Mouse (Mus musculus): Measurements from ENCODE around the gene Stag1. TPM values are rescaled to one million over a fixed set of nuclear protein-coding genes. Genes with fewer than 3 reads are reported as not detected.

Gene Stag1
- polyA plus RNA-seq, 1 experiment from 2014 or later, result 45.0 TPM

GRCm38 (mm10) chr9:100984381-100985310 is 387.0 kb downstream of the Stag1 start:
- H3K9me3 ChIP-seq (replicated peaks), result no peaks in the 10 kb centered on the region
- H3K9ac ChIP-seq, result no peak overlapping the region
- no peak overlapping the region for H3K4me2 ChIP-seq
- no peak for ATAC-seq (replicated peaks; ENCODE audit: low FRiP score)
- H3K27me3 ChIP-seq, result no peaks in the 10 kb centered on the region
- H3K4me3 ChIP-seq (replicated peaks), result no peak overlapping the region
- no peaks in the 10 kb centered on the region for H3K4me1 ChIP-seq
- no peak overlapping the region for H3K27ac ChIP-seq
- peaks cover 40% of the 10 kb centered on the region for H3K36me3 ChIP-seq
- WGBS, result 93% methylated on average over 25 of the region's 25 CpGs

GRCm38 (mm10) chr9:100987006-100987405 is 389.4 kb downstream of the Stag1 start:
- ATAC-seq (replicated peaks; ENCODE audit: low FRiP score), result no peak
- H3K9ac ChIP-seq, result no peak overlapping the region
- WGBS, result 96% methylated on average over 5 of the region's 5 CpGs
- H3K9me3 ChIP-seq (replicated peaks), result no peaks in the 10 kb centered on the region
- H3K4me1 ChIP-seq, result no peaks in the 10 kb centered on the region
- no peaks in the 10 kb centered on the region for H3K27me3 ChIP-seq
- H3K36me3 ChIP-seq, result peaks cover 48% of the 10 kb centered on the region
- no peak overlapping the region for H3K4me3 ChIP-seq (replicated peaks)
- no peak overlapping the region for H3K4me2 ChIP-seq
- no peak overlapping the region for H3K27ac ChIP-seq

DNA sequence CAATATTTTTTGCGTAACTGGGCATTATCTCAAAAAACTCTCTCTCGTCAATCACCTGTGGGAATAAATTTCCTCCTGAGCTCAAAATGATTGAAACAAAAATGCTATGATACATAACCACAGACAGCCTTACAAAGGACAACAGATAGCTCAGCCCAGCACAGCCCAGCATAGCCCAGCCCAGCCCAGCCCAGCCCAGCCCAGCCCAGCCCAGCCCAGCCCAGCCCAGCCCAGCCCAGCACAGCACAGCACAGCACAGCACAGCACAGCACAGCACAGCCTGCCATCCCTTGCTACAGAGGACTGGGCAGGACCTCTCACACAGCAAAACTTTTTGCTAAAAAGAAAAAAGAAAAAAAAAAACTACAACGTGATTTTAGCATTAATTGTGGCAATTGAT is 390.3 kb downstream of the Stag1 start:
- H3K36me3 ChIP-seq, result peaks cover 47% of the 10 kb centered on the region
- ATAC-seq (replicated peaks; ENCODE audit: low FRiP score), result no peak

GRCm38 (mm10) chr9:100990609-100991008 is 393.0 kb downstream of the Stag1 start:
- Histone ChIP-seq H3K4me2 (no peak overlapping the region), H3K36me3 (peaks cover 43% of the 10 kb centered on the region), H3K9me3 (replicated peaks) (no peaks in the 10 kb centered on the region), H3K9ac (no peak overlapping the region), H3K4me3 (replicated peaks) (no peak overlapping the region), H3K4me1 (no peaks in the 10 kb centered on the region), H3K27ac (no peak overlapping the region), H3K27me3 (no peaks in the 10 kb centered on the region)
- WGBS, result 88% methylated on average over 5 of the region's 5 CpGs
- ATAC-seq (replicated peaks; ENCODE audit: low FRiP score), result no peak

More for the DNA sequence above, 390.3 kb downstream of the Stag1 start:
- no peak overlapping the region for H3K4me3 ChIP-seq (replicated peaks)
- H3K4me1 ChIP-seq, result no peaks in the 10 kb centered on the region
- no peaks in the 10 kb centered on the region for H3K9me3 ChIP-seq (replicated peaks)
- 93% methylated on average over 3 of the region's 3 CpGs for WGBS
- no peak overlapping the region for H3K9ac ChIP-seq
- H3K4me2 ChIP-seq, result no peak overlapping the region
- H3K27me3 ChIP-seq, result no peaks in the 10 kb centered on the region
- H3K27ac ChIP-seq, result no peak overlapping the region

GRCm38 (mm10) chr9:100991321-100991720 is 393.7 kb downstream of the Stag1 start:
- 92% methylated on average over 2 of the region's 2 CpGs for WGBS
- ATAC-seq (replicated peaks; ENCODE audit: low FRiP score), result no peak
- H3K9ac ChIP-seq, result no peak overlapping the region

GRCm38 (mm10) chr9:100992191-100992590 is 394.6 kb downstream of the Stag1 start:
- 93% methylated on average over 2 of the region's 2 CpGs for WGBS
- no peak overlapping the region for H3K4me2 ChIP-seq
- no peak overlapping the region for H3K27ac ChIP-seq
- peaks cover 38% of the 10 kb centered on the region for H3K36me3 ChIP-seq
- H3K27me3 ChIP-seq, result no peaks in the 10 kb centered on the region
- H3K4me3 ChIP-seq (replicated peaks), result no peak overlapping the region
- H3K9me3 ChIP-seq (replicated peaks), result no peaks in the 10 kb centered on the region
- no peak for ATAC-seq (replicated peaks; ENCODE audit: low FRiP score)
- H3K9ac ChIP-seq, result no peak overlapping the region
- no peaks in the 10 kb centered on the region for H3K4me1 ChIP-seq

More at GRCm38 (mm10) chr9:100991321-100991720, 393.7 kb downstream of the Stag1 start:
- peaks cover 42% of the 10 kb centered on the region for H3K36me3 ChIP-seq
- no peaks in the 10 kb centered on the region for H3K4me1 ChIP-seq
- no peaks in the 10 kb centered on the region for H3K9me3 ChIP-seq (replicated peaks)
- H3K27ac ChIP-seq, result no peak overlapping the region
- H3K4me2 ChIP-seq, result no peak overlapping the region
- H3K27me3 ChIP-seq, result no peaks in the 10 kb centered on the region
- H3K4me3 ChIP-seq (replicated peaks), result no peak overlapping the region

DNA sequence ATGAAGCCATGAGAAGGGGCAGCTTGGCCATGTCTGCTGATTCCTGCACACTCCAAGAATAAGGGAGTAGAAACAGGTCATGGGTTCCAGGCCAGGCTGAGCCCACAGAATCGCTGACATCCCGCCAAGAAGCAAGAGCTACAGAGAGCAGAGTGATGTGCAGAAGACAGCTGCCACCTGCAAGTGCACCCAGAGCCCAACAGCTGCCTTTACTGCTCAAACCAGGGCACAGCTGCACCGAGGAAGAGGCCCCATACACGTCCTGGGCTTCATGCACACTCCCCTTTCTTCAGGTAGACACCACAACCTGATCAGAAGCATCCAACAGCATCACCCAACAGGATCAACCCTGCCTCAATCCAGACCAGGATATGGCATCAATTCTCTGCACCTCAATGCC is 396.3 kb downstream of the Stag1 start:
- no peak for ATAC-seq (replicated peaks; ENCODE audit: low FRiP score)
- Histone ChIP-seq H3K9me3 (replicated peaks) (no peaks in the 10 kb centered on the region), H3K4me1 (no peaks in the 10 kb centered on the region), H3K4me3 (replicated peaks) (no peak overlapping the region), H3K4me2 (no peak overlapping the region), H3K27me3 (no peaks in the 10 kb centered on the region), H3K9ac (no peak overlapping the region), H3K27ac (no peak overlapping the region), H3K36me3 (peaks cover 42% of the 10 kb centered on the region)
- 92% methylated on average over 4 of the region's 4 CpGs for WGBS

GRCm38 (mm10) chr9:100997138-100997537 is 399.5 kb downstream of the Stag1 start:
- Histone ChIP-seq H3K27ac (no peak overlapping the region), H3K27me3 (no peaks in the 10 kb centered on the region), H3K9me3 (replicated peaks) (no peaks in the 10 kb centered on the region; the same call in 1 of the 2 replicates), H3K4me2 (no peak overlapping the region), H3K4me1 (no peaks in the 10 kb centered on the region), H3K36me3 (peaks cover 38% of the 10 kb centered on the region), H3K4me3 (replicated peaks) (no peak overlapping the region), H3K9ac (no peak overlapping the region)
- ATAC-seq (replicated peaks; ENCODE audit: low FRiP score), result no peak
- 97% methylated on average over 2 of the region's 2 CpGs for whole genome bisulfite sequencing

- no peak for ATAC-seq (replicated peaks; ENCODE audit: low FRiP score)
- Histone ChIP-seq H3K36me3 (peaks cover 37% of the 10 kb centered on the region), H3K4me3 (replicated peaks) (no peak overlapping the region), H3K4me1 (0 out of 2 replicates have a peak, but pooled peaks cover 7% of the 10 kb centered on the region), H3K4me2 (no peak overlapping the region), H3K27ac (no peak overlapping the region), H3K9me3 (replicated peaks) (no peaks in the 10 kb centered on the region; the same call in 1 of the 2 replicates), H3K9ac (no peak overlapping the region), H3K27me3 (no peaks in the 10 kb centered on the region)
- WGBS, result 96% methylated on average over 4 of the region's 4 CpGs
Measured at GRCm38 (mm10) chr9:101002053-101002452, 404.5 kb downstream of the Stag1 start.

DNA sequence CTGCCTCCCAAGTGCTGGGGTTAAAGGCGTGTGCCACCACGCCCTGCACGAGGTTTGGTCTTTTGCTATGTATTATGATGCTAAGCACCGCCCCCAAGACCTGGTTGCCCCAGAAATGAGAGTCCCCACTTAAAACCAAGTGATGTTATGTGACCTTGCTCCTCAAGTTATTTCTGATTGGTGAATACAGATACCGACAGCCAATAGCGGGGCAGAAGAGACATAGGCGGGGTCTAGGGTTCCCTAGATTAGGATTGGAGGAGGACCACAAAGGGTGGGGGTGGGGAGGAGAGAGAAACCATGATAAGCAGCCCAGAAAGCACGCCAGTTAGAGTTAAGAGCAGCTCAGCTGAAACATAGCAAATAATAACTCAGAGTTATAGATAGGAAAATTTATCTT is 405.2 kb downstream of the Stag1 start:
- H3K9ac ChIP-seq, result no peak overlapping the region
- H3K9me3 ChIP-seq (replicated peaks), result no peaks in the 10 kb centered on the region; the same call in 1 of the 2 replicates
- 0 out of 2 replicates have a peak, but pooled peaks cover 7% of the 10 kb centered on the region for H3K4me1 ChIP-seq
- no peak overlapping the region for H3K4me3 ChIP-seq (replicated peaks)
- peaks cover 37% of the 10 kb centered on the region for H3K36me3 ChIP-seq
- no peak overlapping the region for H3K27ac ChIP-seq
- ATAC-seq (replicated peaks; ENCODE audit: low FRiP score), result no peak
- no peak overlapping the region for H3K4me2 ChIP-seq
- no peaks in the 10 kb centered on the region for H3K27me3 ChIP-seq
- WGBS, result 96% methylated on average over 8 of the region's 8 CpGs

DNA sequence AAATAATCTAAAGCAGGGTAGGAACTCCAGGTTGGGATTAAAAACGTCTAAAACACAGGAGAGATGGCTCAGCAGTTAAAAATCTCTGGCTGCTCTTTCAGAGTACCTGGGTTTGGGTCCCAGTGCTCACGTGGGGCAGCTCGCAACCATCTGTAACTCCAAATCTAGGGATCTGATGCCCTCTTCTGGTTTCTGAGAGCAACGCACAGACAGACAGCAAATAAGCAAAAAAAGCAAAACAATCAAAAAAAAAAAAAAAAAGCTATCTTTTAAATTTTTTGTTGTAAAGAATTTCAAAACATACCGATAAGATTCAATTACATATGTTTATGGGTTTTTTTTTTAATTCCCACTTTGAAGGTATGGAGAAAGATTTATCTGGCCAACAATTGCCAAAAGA is 405.7 kb downstream of the Stag1 start:
- no peak overlapping the region for H3K27ac ChIP-seq
- WGBS, result 92% methylated on average over 5 of the region's 5 CpGs
- H3K4me2 ChIP-seq, result no peak overlapping the region
- H3K27me3 ChIP-seq, result no peaks in the 10 kb centered on the region
- no peak overlapping the region for H3K9ac ChIP-seq
- 0 out of 2 replicates have a peak, but pooled peaks cover 7% of the 10 kb centered on the region for H3K4me1 ChIP-seq
- H3K4me3 ChIP-seq (replicated peaks), result no peak overlapping the region
- no peak for ATAC-seq (replicated peaks; ENCODE audit: low FRiP score)
- peaks cover 33% of the 10 kb centered on the region for H3K36me3 ChIP-seq
- H3K9me3 ChIP-seq (replicated peaks), result no peaks in the 10 kb centered on the region; the same call in 1 of the 2 replicates

- peaks cover 30% of the 10 kb centered on the region for H3K36me3 ChIP-seq
- H3K4me1 ChIP-seq, result 0 out of 2 replicates have a peak, but pooled peaks cover 7% of the 10 kb centered on the region
- no peak overlapping the region for H3K9ac ChIP-seq
- no peak overlapping the region for H3K4me3 ChIP-seq (replicated peaks)
- H3K27me3 ChIP-seq, result no peaks in the 10 kb centered on the region
- no peaks in the 10 kb centered on the region; the same call in 1 of the 2 replicates for H3K9me3 ChIP-seq (replicated peaks)
- no peak overlapping the region for H3K27ac ChIP-seq
- 52% methylated on average over 4 of the region's 4 CpGs for WGBS
- ATAC-seq (replicated peaks; ENCODE audit: low FRiP score), result no peak
- no peak overlapping the region for H3K4me2 ChIP-seq
Measured at GRCm38 (mm10) chr9:101005866-101006265, 408.3 kb downstream of the Stag1 start.
